Mouse (Mus musculus): ENCODE measurements at regions not wholly inside any gene's neighbourhood (a gene's known extent, or its start where the extent isn't known, plus 50 kb on each side); places are given as distances from the start of the nearest gene placed in this dataset.

DNA sequence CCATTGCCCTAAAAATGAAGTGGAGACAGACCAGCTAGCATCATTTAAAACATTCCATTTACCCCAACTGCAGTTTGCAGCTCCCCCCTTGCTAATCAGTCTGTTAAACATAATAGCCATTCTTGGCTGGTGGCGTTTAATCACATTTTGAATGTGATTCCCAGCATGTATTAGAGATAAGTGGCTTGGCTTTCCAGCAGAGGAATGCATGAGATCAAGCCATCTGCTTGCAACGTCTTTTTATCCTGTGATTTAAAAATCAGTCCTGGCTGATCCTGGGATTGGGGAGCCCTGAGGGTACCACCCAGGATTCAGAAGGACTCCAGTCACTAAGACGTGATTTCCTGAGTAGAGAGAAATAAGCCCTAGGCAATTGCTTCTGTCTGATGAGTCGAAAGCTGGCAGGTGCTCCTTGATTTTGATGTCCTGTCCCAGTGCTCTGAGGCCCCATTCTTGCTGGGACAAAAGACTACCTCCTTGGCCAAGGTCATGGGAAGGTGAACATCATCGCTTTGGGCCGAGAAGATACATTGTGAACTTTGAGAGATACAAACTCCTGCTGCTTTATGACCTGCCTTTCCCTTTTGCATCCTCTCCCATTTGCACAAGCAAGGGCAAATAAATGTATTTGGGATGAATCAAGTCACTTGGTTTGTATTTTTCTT lies 623.8 kb downstream of the Tmem132b start:
- 53% methylated on average over 6 of the region's 6 CpGs for WGBS
- ATAC-seq (ENCODE audit: extremely low read depth, insufficient number of reproducible peaks, low FRiP score, low TSS enrichment) = no peak

DNA sequence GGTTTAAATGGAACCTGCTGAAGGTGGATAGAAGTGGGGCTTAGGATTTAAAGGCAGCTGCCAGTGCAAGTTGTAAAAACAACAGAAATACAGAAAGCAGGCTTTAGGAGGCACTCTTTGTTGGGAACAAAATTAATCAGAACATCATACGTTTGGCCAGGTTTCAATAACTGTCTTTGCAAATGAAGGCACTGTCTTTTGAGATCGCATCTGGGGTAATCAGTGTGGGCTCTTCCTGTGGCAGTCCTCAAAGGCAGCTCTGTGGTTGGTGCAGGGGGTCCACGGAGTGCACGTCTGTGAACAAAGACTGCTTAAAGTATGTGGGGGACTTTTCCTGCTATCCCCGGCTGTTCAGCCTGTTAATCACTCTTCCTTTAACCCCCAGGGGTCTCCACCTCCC lies 654.5 kb downstream of the Tmem132b start:
- ATAC-seq (ENCODE audit: extremely low read depth, insufficient number of reproducible peaks, low FRiP score, low TSS enrichment) = no peak
- H3K4me2 ChIP-seq = no peak overlapping the region
- WGBS = 73% methylated on average over 5 of the region's 5 CpGs
- H3K36me3 ChIP-seq = no peaks in the 10 kb centered on the region
- peaks cover 3% of the 10 kb centered on the region; the same call in 1 of the 2 replicates for H3K9me3 ChIP-seq
- no peaks in the 10 kb centered on the region for H3K27me3 ChIP-seq (replicated peaks)
- no peaks in the 10 kb centered on the region for H3K4me1 ChIP-seq
- no peak overlapping the region for H3K4me3 ChIP-seq
- no peak overlapping the region for H3K9ac ChIP-seq
- no peak overlapping the region for H3K27ac ChIP-seq (replicated peaks)

More for the DNA sequence above, 623.8 kb downstream of the Tmem132b start:
- no peak overlapping the region for H3K4me2 ChIP-seq
- H3K27me3 ChIP-seq (replicated peaks) = no peaks in the 10 kb centered on the region
- no peak overlapping the region for H3K4me3 ChIP-seq
- H3K9ac ChIP-seq = no peak overlapping the region
- no peaks in the 10 kb centered on the region for H3K36me3 ChIP-seq
- H3K9me3 ChIP-seq = 0 out of 2 replicates have a peak, but pooled peaks cover 6% of the 10 kb centered on the region
- no peak overlapping the region for H3K27ac ChIP-seq (replicated peaks)
- no peaks in the 10 kb centered on the region for H3K4me1 ChIP-seq

DNA sequence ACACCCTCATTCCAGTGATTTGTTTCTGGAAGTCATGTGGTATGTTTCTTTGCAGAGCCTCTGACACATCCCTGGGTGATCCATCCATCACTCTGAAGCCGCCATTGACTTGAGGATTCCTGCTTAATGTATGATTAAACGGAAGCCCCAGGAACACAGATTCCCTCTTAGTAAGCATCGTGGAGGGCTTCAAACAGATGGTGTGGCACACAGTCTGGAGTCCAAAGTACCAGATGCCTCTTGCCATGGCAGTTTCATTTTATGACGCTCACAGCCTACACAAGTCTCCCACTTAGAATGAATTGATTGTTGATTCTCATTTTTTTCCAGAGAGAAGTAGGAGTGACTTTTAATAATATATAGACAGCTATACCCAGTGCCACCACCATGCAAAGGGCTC lies 668.3 kb downstream of the Tmem132b start:
- no peaks in the 10 kb centered on the region for H3K4me1 ChIP-seq
- H3K27ac ChIP-seq (replicated peaks) = no peak overlapping the region
- no peak overlapping the region for H3K4me3 ChIP-seq
- 60% methylated on average over 4 of the region's 4 CpGs for WGBS
- no peaks in the 10 kb centered on the region for H3K9me3 ChIP-seq
- no peak for ATAC-seq (ENCODE audit: extremely low read depth, insufficient number of reproducible peaks, low FRiP score, low TSS enrichment)
- H3K4me2 ChIP-seq = no peak overlapping the region
- H3K36me3 ChIP-seq = no peaks in the 10 kb centered on the region
- H3K27me3 ChIP-seq (replicated peaks) = no peaks in the 10 kb centered on the region
- H3K9ac ChIP-seq = no peak overlapping the region

DNA sequence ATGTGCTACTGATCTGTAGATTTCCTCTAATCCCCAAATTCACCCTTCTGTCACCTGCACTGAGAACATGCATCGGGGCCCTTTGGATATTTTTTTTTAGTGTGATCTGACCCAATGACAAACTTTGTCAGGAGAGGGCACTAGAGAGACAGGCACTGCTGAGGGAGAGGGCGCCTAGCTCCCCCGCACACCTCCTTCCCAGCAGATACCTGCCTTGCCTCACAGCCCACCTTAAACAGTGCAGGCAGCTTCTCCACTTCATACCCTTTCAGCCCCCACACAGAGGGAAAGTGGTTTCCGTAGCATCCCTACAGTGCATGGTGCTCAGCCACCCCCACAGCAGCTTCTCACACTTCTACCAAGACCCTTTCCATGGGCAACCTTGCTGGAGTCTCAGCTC lies 670.0 kb downstream of the Tmem132b start:
- no peak overlapping the region for H3K9ac ChIP-seq
- no peak overlapping the region for H3K27ac ChIP-seq (replicated peaks)
- no peaks in the 10 kb centered on the region for H3K36me3 ChIP-seq
- H3K4me3 ChIP-seq = no peak overlapping the region
- H3K9me3 ChIP-seq = no peaks in the 10 kb centered on the region
- H3K4me2 ChIP-seq = no peak overlapping the region
- no peaks in the 10 kb centered on the region for H3K4me1 ChIP-seq
- ATAC-seq (ENCODE audit: extremely low read depth, insufficient number of reproducible peaks, low FRiP score, low TSS enrichment) = no peak
- H3K27me3 ChIP-seq (replicated peaks) = no peaks in the 10 kb centered on the region
- 33% methylated on average over 4 of the region's 4 CpGs for WGBS

DNA sequence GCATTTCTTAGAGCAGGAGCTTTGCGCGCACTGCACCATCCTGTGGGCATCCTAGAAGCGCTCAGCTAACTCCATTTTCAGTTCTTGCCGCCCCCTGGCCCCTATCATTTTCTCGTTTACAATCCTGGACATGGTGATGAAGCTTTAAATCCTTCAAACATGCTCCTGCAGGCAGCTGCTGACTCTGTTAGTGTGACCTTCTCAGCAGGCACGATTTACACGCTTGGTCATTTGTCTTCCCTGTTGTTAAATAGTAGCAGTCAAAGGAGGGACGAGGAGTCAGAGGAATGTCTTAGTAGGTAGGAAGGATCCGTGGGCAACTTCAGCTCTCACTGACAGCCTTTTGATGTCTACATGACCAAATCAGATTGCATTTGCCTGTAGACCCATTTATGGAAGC lies 670.4 kb downstream of the Tmem132b start:
- Histone ChIP-seq H3K4me2 (no peak overlapping the region), H3K4me1 (no peaks in the 10 kb centered on the region), H3K27ac (replicated peaks) (no peak overlapping the region), H3K4me3 (no peak overlapping the region), H3K9ac (no peak overlapping the region), H3K27me3 (replicated peaks) (no peaks in the 10 kb centered on the region), H3K9me3 (no peaks in the 10 kb centered on the region), H3K36me3 (no peaks in the 10 kb centered on the region)
- 44% methylated on average over 9 of the region's 9 CpGs for WGBS
- no peak for ATAC-seq (ENCODE audit: extremely low read depth, insufficient number of reproducible peaks, low FRiP score, low TSS enrichment)

DNA sequence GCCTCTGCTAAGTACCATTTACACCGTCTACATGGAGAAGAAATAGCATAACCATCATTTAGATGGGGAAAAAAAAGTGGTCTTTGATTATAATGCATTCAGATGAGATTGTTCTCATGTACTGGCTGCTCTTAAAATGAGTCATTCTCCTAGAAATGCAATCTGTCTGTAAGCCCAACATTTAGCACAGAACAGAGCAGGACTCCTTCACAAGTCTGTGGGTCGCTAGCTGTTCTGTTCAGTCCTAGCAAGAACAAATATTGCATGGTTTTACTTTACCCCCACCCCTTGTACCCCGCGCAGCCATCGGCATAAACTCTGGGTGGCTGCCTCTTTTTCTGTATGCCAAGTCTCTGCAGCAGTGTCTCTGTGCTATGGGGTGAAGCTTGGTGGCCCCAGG lies 685.4 kb downstream of the Tmem132b start:
- H3K9me3 ChIP-seq = peaks cover 3% of the 10 kb centered on the region; the same call in 1 of the 2 replicates
- no peaks in the 10 kb centered on the region for H3K4me1 ChIP-seq
- no peak overlapping the region for H3K27ac ChIP-seq (replicated peaks)
- no peak for ATAC-seq (ENCODE audit: extremely low read depth, insufficient number of reproducible peaks, low FRiP score, low TSS enrichment)
- 69% methylated on average over 5 of the region's 5 CpGs for WGBS
- H3K36me3 ChIP-seq = no peaks in the 10 kb centered on the region
- H3K4me2 ChIP-seq = no peak overlapping the region
- no peak overlapping the region for H3K9ac ChIP-seq
- H3K4me3 ChIP-seq = no peak overlapping the region
- H3K27me3 ChIP-seq (replicated peaks) = no peaks in the 10 kb centered on the region

DNA sequence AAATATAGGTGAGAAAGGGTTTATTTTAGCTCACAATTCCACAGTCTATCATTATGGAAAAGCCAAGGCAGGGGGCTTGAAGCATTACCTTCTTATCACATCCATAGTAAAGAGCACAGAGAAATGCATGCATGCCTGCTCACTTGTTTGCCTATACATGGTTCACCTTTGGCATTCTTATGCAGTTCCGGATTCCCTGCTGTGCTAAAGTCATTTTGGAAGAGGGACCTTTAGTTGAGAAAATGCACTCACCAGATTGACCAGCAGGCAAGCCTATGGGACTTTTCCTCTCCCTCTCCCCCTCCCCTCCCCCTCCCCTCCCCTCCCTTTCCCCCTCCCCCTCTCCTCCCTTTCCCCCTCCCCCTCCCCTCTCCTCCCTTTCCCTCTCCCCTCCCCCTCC lies 686.2 kb downstream of the Tmem132b start:
- Histone ChIP-seq H3K27ac (replicated peaks) (no peak overlapping the region), H3K27me3 (replicated peaks) (no peaks in the 10 kb centered on the region), H3K4me2 (no peak overlapping the region), H3K36me3 (no peaks in the 10 kb centered on the region), H3K9ac (no peak overlapping the region), H3K9me3 (peaks cover 3% of the 10 kb centered on the region; the same call in 1 of the 2 replicates), H3K4me1 (no peaks in the 10 kb centered on the region), H3K4me3 (no peak overlapping the region)
- 46% methylated on average over 1 of the region's 1 CpGs for WGBS
- no peak for ATAC-seq (ENCODE audit: extremely low read depth, insufficient number of reproducible peaks, low FRiP score, low TSS enrichment)

DNA sequence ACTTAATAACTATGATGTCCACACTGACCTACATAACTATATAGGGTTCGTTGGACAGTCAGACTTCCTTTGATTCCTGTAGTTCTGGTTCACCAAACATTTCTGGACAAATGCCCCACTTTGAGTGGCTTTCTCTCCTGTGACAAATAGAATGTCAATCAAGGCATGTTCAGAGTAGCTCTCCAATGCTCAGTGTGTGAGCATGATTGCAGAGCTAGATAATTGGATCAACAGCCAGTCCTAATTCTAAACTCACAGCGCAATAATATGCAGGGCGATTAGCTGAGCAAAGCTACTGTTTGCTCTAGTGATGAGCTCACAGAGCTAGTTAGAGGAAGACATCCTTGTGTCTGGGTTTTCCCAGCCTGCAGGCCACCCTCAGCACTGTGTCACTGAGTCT lies 692.1 kb downstream of the Tmem132b start:
- peaks cover 1% of the 10 kb centered on the region; the same call in 1 of the 2 replicates for H3K9me3 ChIP-seq
- no peak overlapping the region for H3K9ac ChIP-seq
- 78% methylated on average over 3 of the region's 3 CpGs for WGBS
- no peaks in the 10 kb centered on the region for H3K36me3 ChIP-seq
- H3K4me3 ChIP-seq = no peak overlapping the region
- no peak overlapping the region for H3K4me2 ChIP-seq
- ATAC-seq (ENCODE audit: extremely low read depth, insufficient number of reproducible peaks, low FRiP score, low TSS enrichment) = no peak
- H3K4me1 ChIP-seq = no peaks in the 10 kb centered on the region
- no peaks in the 10 kb centered on the region for H3K27me3 ChIP-seq (replicated peaks)
- H3K27ac ChIP-seq (replicated peaks) = no peak overlapping the region

DNA sequence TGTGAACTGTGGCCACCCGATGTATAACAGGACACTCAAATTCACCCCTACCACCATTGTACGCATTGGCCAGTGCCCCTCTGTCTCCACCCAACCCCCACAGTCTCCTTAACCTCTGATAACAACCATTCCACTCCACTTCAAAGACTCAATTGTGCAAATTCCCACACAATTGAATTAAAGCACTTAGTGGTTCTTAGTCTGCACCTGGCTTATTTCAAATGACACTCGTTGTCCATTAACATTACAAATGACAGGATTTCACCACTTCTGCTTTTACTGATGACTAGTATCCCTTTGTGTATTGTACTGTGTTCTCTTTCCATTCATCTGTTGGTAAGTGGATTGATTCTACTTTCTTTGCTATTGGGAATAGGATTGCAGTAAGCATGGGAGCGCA lies 699.2 kb downstream of the Tmem132b start:
- Histone ChIP-seq H3K9me3 (peaks cover 4% of the 10 kb centered on the region; the same call in 1 of the 2 replicates), H3K4me2 (no peak overlapping the region), H3K27me3 (replicated peaks) (no peaks in the 10 kb centered on the region), H3K36me3 (no peaks in the 10 kb centered on the region), H3K27ac (replicated peaks) (no peak overlapping the region), H3K4me3 (no peak overlapping the region), H3K9ac (no peak overlapping the region), H3K4me1 (no peaks in the 10 kb centered on the region)
- no peak for ATAC-seq (ENCODE audit: extremely low read depth, insufficient number of reproducible peaks, low FRiP score, low TSS enrichment)
- 42% methylated on average over 4 of the region's 4 CpGs for WGBS

DNA sequence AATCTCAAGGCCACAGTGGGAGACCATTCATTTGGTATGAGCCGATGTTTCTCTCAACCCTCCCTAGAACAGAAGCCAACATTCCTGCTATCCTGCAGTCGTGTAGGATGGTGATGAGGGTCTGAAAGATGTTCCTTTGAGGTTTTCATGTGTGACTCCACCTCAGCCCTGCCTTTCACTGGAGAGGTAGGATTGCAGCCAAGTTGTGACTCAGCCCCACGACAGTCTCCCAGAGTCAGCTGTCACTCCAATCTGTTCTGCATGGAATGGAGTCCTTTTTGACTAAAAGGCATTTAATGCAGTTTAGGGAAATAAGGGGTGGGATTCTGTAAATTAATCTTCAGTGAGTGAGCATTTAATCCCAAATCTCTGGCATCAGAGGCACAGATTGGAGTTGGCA lies 706.5 kb downstream of the Tmem132b start:
- no peak for ATAC-seq (ENCODE audit: extremely low read depth, insufficient number of reproducible peaks, low FRiP score, low TSS enrichment)
- H3K4me3 ChIP-seq = no peak overlapping the region
- WGBS = 46% methylated on average over 3 of the region's 3 CpGs
- H3K4me2 ChIP-seq = no peak overlapping the region
- no peak overlapping the region for H3K27ac ChIP-seq (replicated peaks)
- no peak overlapping the region for H3K9ac ChIP-seq
- no peaks in the 10 kb centered on the region for H3K4me1 ChIP-seq
- no peaks in the 10 kb centered on the region for H3K36me3 ChIP-seq
- no peaks in the 10 kb centered on the region for H3K27me3 ChIP-seq (replicated peaks)
- H3K9me3 ChIP-seq = no peaks in the 10 kb centered on the region

DNA sequence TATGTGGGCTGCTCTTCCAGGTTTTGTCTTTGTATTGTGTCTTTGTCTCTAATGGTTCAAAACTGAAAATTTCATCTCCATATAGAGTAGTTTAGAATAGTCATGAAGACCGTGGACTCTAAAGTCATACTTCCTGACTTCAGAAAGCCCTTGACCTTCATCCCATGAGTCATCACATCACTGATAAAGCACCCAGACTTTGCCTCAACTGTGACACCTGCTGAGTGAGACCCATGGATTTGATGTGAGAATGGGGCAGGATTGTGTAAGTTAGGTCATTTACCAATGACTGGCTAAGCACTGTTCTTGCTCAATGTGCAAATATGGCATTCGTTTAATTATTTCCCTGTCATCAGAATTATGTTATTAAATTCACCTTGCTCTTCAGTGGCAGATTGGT lies 714.2 kb downstream of the Tmem132b start:
- no peak overlapping the region for H3K27ac ChIP-seq (replicated peaks)
- no peaks in the 10 kb centered on the region for H3K9me3 ChIP-seq
- no peak overlapping the region for H3K4me3 ChIP-seq
- no peaks in the 10 kb centered on the region for H3K36me3 ChIP-seq
- 68% methylated on average over 2 of the region's 2 CpGs for WGBS
- H3K4me2 ChIP-seq = no peak overlapping the region
- no peaks in the 10 kb centered on the region for H3K27me3 ChIP-seq (replicated peaks)
- no peak overlapping the region for H3K9ac ChIP-seq
- H3K4me1 ChIP-seq = 0 out of 2 replicates have a peak, but pooled peaks cover 4% of the 10 kb centered on the region
- ATAC-seq (ENCODE audit: extremely low read depth, insufficient number of reproducible peaks, low FRiP score, low TSS enrichment) = no peak

DNA sequence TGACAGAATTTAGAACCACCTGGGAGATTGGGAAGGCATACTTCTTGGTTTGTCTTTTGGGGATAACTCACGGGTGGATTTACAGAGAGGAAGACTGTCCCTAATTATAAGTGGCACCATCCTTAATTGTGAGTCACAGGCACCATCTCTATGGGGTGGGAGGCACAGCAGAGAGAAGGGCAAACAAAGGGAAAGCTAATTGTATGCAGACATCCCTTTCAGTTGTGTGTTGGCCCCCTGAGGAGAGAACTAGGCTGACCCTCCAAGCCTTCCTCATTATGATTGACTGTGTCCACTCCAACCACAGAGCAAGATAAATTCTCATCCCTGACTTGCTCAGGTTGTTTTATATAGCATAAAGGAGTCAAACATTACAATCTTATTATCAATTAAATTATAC lies 718.8 kb downstream of the Tmem132b start:
- no peak for ATAC-seq (ENCODE audit: extremely low read depth, insufficient number of reproducible peaks, low FRiP score, low TSS enrichment)
- Histone ChIP-seq H3K27ac (replicated peaks) (no peak overlapping the region), H3K4me2 (no peak overlapping the region), H3K36me3 (no peaks in the 10 kb centered on the region), H3K9me3 (no peaks in the 10 kb centered on the region), H3K9ac (no peak overlapping the region), H3K4me3 (no peak overlapping the region), H3K4me1 (0 out of 2 replicates have a peak, but pooled peaks cover 4% of the 10 kb centered on the region), H3K27me3 (replicated peaks) (no peaks in the 10 kb centered on the region)
- WGBS = 60% methylated on average over 1 of the region's 1 CpGs
